Mouse (Mus musculus): ENCODE data around the gene B9d1.

B9d1 gene

DNA sequence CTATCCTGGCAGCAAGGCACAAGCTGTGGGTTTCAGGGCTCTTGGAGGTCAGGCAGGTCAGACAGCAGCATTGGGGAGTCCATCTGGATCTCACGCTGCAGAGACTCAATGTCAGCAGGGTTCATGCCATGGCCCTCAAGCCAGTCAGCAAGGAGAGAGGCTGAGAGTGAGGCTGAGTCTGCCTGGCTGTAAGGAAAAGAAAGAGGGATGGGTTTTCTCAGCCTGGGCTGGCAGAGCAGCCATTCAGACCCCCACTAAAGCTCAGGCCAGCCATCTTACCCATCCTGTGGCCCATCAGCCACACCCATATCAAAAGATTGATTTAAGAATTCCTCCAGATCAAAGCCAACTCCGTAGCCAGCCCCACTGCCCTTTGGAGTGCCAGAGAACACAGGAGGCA, 15.9 kb upstream of the B9d1 start:
- DNase-seq (ENCODE audit: low spot score in 2 of 2), result no peak

DNA sequence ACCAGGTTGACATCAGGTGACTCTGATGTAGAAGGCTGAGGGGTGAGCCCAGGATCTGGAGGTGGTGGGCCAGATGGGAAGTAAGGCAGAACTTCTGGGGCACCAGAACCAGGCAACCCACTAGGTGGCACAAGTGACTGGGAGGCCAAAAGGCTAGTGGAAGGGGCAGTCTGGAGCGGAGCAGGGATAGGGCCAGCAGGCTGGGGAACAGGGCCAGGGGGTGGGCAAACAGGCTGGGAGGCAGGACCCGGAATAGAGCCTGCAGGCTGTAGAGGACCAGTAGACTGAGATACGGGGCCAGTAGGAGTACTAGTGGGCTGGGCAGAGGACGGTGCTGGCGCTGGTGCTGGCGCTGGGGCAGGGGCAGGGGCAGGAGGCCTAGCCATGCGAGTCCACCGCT, 15.1 kb upstream of the B9d1 start:
- DNase-seq (ENCODE audit: low spot score in 2 of 2), result no peak

DNA sequence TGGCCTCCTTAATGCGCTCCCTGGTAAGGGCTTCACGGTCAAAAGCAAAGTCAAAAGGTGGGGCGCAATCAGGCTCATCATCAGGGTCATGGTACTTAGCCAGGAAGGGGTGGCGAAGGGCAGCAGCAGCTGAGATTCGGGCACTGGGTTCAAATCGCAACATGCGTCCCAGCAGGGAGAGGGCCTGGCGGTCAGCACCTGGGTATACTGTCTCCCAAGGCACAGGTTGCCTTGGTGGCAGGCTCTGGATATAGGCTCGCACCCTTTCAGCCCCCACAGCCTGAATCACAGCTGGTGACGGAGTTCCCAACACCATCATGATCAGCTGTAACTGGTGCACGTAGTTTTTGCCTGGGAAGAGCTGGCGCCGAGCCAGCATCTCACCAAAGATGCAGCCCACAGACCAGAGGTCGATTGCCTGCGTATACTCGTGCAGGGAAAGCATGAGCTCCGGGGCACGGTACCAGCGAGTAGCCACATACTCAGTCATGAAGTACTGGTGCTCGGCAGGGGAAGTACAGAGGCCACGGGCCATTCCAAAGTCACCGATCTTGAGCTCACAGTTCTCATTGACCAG, 13.9 kb upstream of the B9d1 start:
- no peak for DNase-seq (ENCODE audit: low spot score in 2 of 2)

DNA sequence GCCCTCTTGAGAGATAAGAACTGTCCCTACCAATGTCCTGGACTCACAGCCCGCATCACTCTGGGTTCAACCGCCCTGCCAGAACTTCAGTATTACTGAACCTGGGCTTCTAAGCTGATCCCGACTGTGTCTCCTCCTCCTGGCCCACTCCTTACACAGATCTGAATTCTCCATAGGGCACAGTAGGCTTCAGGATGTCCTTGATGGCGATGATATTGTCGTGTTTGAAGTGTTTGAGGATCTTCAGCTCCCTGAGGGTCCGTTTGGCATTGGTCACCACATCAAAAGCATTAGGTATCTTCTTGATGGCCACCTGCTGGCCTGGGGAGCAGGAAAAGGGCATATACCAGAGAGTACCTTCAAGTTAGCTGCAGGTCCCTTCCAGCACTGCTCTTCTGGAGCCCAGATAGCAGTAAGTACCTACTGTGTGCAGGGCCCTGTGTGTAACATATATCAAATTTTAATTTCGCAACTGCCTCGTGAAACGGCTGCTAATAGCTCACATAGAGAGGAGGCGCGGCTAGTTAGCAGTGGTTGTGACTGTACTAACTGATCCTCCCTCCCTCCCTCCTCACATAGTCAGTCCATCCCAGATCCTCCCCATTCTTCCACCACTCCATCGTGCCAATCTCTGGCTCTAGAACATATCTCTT, 12.1 kb upstream of the B9d1 start:
- DNase-seq (ENCODE audit: low spot score in 2 of 2), result no peak

DNA sequence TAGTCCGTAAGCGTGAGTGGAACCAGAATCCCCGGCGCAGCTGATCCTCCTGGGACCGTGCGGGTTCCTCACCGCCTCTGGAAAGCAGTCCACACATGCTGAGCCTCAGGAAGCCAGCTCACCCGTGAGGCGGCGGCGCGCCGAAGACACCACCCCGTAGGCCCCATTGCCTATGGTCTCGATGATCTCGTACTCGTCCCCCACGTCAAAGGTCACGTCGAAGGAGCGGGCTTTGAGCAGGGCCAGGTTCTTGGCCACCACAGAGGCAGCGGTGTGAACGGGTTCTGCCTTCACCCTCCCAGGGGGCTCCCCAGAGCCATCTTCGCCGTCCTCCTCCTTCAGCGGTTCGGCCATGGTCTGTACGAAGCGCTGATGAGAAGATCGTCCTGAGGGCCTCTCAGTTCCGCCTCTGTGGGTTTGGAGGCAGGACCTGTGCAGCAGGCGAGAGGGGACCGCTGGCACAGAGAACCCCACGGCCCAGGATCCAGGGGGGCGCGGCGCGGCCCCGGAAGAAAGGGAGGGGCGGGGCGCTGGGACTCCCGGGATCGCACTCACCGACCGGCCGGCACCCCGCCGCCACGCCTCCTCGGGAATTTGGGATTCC, 11.3 kb upstream of the B9d1 start:
- DNase-seq (ENCODE audit: low spot score in 2 of 2), result peak in 1 of 2 experiments; percentile 53

DNA sequence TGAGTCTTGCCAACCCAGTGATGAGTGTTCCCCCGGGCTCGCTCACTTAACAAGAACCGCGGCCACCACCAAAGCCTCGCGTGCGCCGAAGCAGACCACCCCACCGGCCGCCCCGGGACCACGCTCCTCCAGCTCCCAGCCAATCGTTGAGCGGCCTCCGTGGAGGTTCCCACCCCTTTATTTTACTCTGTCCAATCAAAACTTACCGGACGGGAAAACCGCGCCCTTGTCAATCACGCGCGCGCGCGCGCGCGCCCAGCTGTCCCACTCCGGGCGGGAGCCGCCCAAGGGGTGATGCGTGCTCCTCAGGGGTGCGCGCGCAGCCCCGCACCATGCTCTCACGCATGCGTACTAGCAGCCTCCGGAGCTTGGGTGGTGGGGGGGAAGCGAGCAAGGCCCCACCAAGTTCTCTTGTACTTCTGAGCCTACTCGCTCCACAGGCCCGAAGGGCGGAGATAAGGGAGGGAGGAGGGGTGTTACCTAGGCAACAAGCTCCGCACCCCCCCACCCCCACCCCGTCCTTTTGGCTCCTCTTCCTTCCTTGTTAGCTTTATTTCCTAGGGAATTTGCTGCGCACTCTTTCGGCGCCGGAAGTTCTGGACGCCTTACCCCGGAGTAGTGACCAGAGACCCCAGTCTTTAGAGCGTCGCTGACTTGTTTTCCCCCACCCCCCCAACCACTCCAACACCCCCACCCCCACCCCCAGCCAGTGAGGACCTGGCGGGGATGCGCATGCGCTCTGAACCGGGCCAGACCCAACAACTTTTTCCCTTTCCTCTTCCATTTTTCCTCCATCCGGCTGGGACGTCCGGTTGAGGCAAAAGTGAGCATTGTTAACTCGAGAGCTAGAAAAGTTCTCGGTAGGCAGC, 10.6 kb upstream of the B9d1 start, which contains the start of gene Mapk7:
Mapk7 (minus strand) TSS at position 278 of the 869 bp plus-strand sequence.
- peak; percentile 94 to 95 for DNase-seq (ENCODE audit: low spot score in 2 of 2)

DNA sequence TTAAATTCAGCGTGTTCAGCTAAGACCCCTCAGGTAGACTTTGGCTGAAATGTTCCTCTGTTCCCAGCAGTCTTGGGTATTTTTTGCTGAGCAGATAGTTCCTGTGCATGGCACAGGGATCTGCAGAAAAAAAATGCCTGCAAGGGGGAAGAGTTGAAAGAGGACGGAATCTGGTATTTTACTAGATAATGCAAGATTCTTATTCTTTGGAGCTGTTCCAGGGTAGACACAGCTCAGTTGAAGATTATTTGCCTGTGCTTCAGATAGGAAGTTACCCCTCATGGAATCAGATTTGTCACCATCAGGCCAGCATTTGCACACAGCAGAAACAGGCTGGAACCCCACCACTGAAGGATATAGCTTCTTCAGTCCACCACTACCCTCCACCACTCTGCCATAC, 9.4 kb upstream of the B9d1 start:
- no peak for DNase-seq (ENCODE audit: low spot score in 2 of 2)

DNA sequence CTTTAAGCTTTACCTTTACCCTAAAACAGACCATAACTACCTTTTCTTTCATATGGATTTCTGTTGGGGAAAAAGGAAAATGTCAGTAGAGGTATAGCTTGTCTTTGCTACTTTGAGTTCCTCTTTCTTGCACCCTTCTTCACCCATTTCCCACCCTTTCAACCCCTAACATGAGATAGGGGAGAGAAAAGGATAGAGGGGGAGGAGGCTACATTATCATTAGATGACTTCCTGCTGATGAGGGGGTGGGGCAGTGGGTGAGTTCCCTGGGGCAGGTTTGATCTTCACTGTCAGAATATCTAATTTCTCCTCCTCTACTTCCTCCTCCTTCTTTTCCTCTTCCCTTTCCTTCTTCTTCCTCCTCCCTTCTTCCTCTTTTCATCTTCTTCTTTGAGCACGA, 7.5 kb upstream of the B9d1 start:
- no peak for DNase-seq (ENCODE audit: low spot score in 2 of 2)

DNA sequence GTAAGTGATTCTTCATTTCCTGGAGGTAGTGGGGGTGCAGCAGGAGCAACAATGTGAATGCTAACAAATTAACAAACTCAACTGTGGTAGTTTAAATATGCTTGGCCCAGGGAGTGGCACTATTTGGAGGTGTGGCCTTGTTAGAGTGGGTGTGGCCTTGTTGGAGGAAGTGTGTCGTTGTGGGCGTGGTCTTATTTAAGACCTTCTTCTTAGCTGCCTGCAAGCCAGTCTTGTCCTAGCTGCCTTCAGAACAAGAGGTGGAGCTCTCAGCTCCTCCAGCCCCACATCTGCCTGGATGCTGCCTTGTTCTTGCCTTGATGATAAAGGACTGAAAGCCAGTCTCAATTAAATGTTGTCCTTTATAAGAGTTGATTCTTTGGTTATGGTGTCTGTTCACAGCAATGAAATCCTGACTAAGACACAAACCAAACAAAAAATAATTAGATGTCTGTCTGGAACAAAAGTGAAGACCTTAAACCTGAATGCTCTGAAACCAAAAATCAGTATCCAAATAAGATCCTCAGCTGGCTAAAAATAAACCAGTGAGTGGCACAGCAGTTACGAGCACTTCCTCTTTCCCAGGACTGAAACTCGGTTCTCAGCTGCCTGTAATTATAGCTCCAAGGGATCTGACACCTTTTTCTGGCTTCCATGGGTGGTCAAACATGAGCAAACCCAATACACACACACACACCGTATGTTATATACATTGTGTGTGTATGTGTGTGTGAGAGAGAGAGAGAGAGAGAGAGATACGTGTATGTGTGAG, 6.0 kb upstream of the B9d1 start:
- no peak for DNase-seq (ENCODE audit: low spot score in 2 of 2)

DNA sequence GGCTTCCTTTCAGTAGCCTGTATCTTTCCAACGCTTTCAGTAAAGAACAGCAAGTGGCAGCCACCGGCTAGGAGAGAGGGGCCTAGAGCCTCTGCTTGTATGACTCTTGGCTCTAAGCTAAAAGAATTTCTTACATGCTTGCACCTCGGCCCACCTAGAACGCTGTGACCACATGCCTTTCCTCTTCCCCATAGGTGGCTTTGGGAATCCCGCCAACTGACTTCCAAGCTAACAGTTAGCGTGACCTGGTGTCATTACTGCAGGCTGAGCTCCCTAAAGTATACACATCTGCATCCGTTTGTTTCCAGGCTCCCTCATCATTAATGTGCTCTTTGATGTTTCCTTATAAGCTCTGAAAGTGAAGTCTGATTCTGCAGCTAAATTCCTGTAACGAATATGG, 1.0 kb upstream of the B9d1 start:
- DNase-seq (ENCODE audit: low spot score in 2 of 2), result no peak

DNA sequence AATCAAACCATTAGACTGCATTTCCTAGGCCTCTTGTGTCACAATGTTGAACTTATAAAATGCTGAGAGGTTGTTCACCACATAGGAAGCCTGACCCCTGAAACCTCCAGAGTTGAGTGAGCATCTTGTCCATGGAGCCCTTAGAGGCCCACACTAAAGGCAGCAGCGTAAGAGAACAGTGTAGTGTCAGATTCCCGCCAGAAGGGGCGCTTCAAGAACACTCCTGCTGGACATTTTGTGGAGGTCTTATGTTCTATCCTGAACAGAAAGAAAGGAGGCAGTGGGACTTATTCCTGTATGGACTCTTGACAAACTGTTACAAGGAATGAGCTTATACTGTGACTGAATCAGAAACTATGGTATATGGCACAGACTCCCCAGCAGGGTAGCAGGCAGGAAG, 10.0 kb downstream of the B9d1 start:
- no peak for DNase-seq (ENCODE audit: low spot score in 2 of 2)

DNA sequence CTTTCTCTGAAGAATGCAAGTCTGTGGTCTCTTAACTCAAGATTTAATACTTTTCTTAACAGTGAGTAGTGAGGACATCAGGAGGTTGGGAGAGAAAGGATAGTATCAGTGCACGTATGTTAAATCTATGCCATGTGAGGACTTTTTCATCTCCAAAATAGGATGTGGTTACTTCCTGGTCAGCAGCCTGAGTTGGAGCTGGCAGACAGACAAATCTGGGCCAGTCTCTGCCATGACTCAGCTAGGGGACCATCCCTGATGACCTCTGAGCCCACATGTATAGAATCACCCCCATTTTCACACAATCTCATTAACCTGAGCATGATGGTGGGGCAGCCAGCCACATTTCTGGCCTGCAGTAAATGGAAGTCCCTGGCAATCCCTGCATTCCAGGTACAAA, 13.0 kb downstream of the B9d1 start:
- no peak for DNase-seq (ENCODE audit: low spot score in 2 of 2)

DNA sequence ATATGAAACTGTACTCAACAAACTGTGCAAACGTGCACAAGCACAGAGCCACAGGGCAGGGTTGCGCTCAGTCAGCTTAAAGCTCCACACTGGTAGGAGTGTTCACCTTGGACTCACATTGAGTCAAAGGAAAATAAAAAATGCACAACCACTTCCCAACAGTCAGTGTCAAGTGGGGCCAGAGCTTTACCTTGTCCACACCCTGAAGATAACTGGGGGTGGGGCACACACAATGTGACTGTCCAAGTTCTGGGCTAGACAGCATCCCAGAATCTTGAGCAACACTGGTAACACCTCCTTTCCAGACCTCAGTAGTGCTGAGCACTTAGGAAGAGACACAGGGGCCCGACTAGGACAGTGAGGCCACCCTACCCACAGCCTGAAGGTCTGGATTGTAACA, 13.9 kb downstream of the B9d1 start:
- DNase-seq (ENCODE audit: low spot score in 2 of 2), result no peak

DNA sequence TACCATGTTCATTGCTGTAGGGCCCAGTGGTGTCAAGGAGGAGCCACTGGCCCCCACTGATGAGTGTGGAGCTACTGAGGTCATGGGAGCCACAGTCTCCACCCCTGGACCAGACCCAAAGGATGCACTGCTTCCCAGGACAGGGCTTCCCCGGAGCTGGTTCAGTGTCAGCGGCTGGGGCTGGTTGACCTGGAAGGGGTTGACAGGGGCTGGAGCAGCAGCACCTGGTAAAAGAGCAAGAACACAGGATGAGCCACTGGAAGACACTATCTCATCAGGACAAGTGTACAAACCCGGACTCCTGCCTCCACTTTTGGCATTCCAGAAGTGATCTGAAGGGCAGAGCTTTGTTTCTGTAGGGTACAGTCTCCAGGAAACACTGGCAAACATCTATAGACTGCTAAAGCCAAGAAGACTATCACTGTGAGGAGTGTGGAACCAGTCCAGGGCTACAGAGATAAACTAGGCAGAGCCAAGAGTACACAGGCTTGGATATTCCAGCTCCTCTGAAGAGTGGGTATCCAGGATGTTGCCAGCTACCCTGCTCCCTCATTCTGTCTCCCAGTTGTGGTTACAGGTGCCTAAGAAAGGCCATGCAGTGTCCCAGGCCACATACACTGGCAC, 14.7 kb downstream of the B9d1 start:
- DNase-seq (ENCODE audit: low spot score in 2 of 2), result no peak

DNA sequence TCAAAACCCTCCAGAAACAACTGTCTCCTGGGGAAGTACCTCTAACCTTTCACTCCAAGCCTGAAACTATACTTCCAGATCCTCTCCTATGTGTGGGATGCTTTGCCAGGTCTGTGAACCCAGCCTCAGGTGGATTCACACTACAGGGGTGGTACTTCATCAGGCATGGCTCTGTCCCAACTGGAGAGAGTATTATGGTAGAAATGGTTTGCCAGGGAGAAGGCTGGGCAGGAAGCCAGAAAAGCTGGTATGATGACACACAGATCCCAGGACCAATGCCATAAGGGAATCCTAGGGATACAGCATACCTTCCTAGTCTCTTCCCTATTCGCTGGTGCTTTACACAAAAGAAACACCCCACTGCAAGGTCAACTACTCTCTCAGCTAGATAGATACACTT, 21.9 kb downstream of the B9d1 start:
- DNase-seq (ENCODE audit: low spot score in 2 of 2), result no peak

DNA sequence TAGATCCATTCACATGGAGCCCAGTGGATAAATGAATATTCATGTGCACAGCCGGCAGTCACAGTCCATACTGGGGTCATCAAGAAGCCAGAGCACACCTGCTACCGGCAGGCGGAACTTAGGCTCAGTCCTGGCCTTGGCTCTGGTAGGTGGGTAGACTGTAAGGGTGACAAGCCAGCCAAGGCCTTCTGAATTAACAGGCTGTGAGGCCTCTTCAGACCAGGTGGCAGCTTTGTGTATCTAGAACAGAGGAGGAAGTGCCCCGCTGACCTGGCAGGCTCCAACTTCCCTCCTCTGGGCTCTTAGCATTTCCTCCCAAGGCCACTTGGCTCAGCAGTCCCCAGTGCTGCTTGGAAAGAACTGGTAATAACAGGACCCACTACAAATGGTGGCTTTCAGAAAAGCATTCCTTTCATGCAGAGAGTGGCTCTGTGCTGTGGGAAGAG, 24.3 kb downstream of the B9d1 start:
- DNase-seq (ENCODE audit: low spot score in 2 of 2), result peak in 1 of 2 experiments; percentile 49

DNA sequence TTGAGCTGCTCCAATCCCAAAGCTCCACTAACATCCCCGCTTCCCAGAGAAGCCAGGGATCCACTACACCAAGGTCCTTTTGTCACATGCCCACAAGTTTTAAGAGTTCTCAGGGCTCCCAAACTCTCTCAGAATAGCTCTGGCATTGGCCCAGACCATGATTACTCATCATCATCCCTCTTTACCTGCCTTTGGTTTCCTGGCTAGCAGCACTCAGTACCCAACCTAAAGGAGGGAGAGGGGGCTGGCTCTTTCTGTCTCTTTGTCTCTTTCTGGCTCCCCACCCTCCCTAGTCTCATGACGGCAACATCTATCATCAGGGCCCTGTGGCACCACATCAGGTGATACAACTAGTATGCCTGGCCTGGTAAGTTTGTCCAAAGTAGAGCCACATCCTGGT, 27.9 kb downstream of the B9d1 start:
- no peak for DNase-seq (ENCODE audit: low spot score in 2 of 2)

DNA sequence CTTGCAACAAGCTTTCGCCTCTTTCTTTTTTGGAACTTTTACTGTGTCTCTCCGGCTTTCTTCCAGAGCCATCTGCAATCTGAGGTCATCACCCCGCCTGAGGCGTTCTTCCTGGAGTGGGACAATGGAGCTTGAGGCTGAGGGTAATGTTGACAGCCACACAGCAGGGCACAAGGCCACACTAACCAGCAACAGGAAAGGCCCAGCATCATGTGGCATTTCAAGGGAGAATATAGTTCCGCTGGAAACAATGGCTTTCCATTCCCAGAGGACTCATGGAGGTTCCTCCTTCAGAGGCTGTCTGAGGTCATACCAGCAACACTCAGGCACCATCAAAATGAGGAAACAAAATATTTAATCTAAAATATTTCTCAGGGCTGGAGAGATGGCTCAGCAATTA, 28.6 kb downstream of the B9d1 start:
- no peak for DNase-seq (ENCODE audit: low spot score in 2 of 2)

DNA sequence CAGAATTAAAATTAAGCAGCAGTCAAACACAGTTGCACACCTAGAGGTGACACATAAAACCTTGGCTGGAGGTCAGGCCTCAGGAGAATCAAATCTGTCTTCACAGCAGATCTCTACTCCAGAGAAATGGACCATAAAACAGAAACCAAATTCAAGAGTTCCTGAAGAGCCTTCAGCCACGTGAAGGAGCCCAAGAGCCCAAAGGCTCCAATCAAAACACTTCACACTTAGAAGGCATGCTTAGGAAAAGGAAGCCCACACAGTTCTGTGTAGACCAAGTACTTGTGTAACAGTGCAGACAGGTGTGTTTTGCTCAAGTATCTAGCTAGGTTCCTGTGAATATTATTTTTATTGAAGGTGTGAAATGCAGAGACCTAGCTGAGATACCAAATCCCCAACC, 30.6 kb downstream of the B9d1 start:
- DNase-seq (ENCODE audit: low spot score in 2 of 2), result no peak

DNA sequence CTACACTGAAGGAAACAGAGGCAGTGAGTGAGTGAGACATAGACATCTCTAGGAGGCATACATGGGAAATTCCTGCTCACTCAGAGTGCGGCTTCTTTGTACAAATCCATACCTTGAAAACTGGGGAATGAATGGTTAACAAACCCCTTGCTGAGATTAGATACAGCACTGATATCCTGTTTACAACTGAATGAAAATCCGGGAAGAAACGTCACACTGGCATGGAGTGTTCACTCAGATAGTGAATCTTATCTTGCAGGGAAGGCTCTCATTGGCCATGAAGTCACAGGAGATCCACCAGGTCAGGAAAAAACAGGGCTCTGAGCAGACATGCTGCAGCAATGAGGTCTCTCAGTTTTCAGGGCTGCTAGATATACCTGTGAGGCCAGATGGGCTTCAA, 32.0 kb downstream of the B9d1 start:
- DNase-seq (ENCODE audit: low spot score in 2 of 2), result no peak

DNA sequence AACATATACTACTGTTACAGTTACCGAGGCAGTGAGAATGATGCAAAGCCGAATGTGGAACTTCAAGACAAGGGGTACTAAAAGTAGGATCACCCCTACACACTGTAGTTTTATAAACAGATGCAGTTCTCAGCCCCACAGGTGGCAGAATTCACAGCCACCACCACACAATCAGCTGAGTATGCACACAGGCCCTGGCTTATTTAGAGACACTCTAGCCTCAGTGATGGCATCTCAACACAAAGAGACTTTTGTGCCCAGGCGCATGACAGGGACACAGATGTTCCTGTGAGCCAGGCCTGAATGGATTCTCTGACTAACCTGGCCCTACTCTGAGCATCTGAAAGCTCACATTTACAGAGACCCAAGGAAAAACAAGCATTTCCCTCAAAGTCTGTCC, 32.4 kb downstream of the B9d1 start:
- DNase-seq (ENCODE audit: low spot score in 2 of 2), result peak in 1 of 2 experiments; percentile 61
